Mouse (Mus musculus): ENCODE data around the gene Tbc1d24. TPM values are rescaled to one million over a fixed set of nuclear protein-coding genes. Genes with fewer than 3 reads are reported as not detected.
"Not testable (repeated sequence)": the region's sequence is repeated elsewhere in the genome, so short reads cannot be mapped to it uniquely, and the experiment has no call there.

The Tbc1d24 gene
- total RNA-seq, 2 experiments from 2014 or later = 60.9 to 64.6 TPM

GRCm38 (mm10) chr17:24142897-24143296 is 62.5 kb downstream of the Tbc1d24 start:
- DNase-seq = no peak

DNA sequence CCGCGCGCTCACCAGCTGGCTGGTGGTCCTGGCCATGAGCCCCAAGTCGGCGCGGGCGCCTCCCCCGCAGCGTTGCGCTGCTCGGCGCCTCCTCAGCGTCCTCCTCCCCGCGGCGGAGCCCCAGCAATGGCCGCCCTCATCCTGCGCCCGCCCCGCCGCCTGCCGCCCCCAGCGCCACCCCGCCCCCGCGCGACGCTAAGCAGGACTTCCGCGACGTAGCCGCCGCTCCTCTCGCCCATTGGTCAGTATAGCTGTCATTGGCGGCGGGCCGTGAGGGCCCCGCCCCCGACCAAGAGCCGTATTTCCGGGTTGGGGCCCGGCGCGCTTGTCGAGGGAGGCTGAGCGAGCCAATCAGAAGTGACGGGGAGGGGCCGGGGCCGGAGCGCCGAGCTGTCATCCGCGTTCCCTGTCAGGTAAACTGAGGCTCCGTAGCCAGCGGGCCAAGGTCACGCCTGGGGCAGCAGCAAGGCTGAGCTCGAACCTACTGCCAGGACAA is 63.9 kb downstream of the Tbc1d24 start:
- peak; percentile 97 for DNase-seq

DNA sequence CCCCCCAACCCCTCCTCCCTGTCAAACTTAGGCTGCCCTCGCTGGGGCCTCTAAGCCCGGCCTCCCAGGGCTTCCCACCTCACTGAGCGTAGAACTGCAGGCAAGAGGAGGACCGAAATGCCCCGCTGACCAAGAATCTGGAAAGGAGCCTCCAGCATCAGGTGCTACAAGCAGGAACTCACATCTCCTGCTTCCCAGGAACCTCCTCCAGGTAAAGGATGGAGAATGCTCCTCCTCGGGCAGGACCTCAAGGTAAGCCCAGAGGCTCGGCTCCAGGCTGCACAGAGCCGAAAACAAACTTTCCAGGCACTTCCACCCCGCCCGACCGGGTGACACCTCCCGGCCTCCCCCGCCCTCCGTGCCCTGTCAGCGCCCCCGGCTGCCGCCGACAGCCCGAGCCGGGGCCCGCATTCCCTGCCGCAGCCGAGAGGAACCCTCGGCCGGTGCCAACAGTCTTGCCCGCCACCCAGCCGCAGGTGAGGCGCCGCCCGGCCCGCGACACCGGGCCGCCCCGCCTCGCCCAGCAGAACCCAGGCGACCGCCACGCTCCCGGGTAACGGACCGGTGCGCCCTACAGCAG is 64.4 kb downstream of the Tbc1d24 start:
- no peak for DNase-seq

- DNase-seq = no peak
Observed at GRCm38 (mm10) chr17:24139968-24140367, 65.4 kb downstream of the Tbc1d24 start.

- no peak for DNase-seq
Observed at GRCm38 (mm10) chr17:24139256-24139655, 66.1 kb downstream of the Tbc1d24 start.

DNA sequence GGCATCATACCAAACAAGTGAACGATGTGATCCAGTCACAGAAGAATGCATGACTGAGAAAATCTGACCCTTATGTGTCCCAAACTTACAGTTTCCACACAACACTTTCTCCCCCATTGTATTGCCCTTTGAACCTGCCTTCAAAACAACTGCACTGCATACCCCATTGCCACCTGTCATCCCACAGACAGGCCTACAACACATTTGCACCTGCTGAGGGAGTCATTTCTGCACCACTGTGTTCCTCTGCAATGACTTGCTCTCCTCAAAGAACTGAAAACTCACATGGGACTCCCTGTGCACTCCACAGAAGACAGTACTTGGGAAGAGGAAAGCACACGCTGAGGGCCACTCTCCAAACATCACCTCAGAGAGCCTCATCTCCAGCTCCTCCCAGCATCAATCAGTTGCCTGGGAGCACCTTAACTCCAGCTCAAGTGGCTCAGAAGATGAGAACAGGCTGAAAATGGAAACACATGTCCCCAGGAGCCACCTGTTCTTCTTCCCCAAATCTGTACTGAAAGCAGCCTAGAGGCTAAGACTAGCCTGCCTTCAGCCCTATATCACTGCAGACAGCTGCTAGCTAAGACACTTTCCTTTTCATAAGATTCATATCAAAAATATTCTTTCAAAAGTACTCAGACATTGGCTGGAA is 68.0 kb downstream of the Tbc1d24 start:
- DNase-seq = no peak

DNA sequence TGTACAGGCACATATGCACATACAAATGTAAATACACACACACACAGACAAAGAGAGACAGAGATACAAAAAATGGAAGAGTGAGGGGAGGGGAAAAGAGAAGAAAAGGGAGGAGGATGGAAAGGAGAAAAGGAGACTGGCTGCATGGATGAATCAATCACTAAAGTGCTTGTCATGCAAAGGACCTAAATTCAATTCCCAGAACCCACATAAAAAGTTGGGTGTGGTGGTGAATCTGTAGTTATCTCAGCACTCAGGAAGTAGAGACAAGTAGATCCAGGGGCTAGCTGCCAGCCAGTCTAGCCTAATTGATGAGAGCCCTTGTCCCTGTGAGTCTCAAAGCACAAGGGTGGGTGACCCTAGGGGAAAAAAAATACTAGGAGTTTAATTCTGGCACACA is 71.3 kb downstream of the Tbc1d24 start:
- DNase-seq = no peak

GRCm38 (mm10) chr17:24132919-24133318 is 72.4 kb downstream of the Tbc1d24 start:
- DNase-seq = not testable (repeated sequence)

DNA sequence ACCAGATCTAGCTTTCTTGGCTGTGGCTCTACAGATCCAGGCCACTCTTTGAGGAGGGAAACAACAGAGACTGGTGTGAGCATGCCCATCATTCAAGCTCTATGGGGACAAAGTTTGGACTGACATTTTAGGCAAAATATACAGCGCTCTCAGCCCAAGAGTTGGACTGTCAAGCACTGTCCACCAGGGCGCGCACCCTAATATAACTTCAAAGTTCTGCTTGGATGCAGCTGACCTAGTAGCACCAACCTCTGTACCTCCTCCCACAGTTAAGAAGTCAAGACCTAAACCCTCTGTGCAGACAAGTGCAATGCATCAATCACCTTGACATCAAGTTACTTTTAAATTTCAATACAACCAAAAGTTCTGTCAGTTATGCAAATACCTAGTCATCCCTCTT is 73.8 kb downstream of the Tbc1d24 start:
- no peak for DNase-seq

- not testable (repeated sequence) for DNase-seq
Observed at GRCm38 (mm10) chr17:24129246-24129645, 76.1 kb downstream of the Tbc1d24 start.

GRCm38 (mm10) chr17:24127592-24127991 is 77.8 kb downstream of the Tbc1d24 start:
- DNase-seq = no peak

DNA sequence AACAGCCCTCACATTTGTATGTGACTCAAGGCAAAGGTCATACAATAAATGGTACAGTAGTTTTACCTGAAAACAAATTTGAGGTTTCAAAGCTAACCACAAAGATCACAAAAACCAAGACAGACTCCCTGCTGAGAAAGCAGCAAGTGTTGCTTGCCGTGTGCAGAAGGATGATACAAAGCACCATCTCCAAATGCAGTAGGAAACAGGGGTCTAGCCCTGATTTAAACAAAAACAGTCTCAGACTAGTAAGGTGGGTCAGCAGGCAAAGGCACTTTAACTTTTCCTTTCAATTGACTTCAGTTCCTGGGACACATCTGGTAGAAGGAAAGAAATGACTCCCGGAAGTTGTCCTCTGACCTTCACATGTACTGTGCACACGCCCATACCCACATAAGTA is 78.6 kb downstream of the Tbc1d24 start:
- DNase-seq = no peak

Small RNA genes lying within 50 kb of the gene (microRNA-seq; reads per million reads assigned to microRNA genes)
- gene Mir5134 = 0.60 to 0.85 reads per million in 2 experiments
- 0 to 0.21 reads per million in 2 experiments for gene Mir6965

Other genes with a start within 250 kb of the Tbc1d24 start
- gene Prss30, start 225.0 kb downstream of the Tbc1d24 start, total RNA-seq (2021) = not detected
- gene Prss22, start 207.5 kb downstream of the Tbc1d24 start, total RNA-seq (2021) = not detected
- not detected for gene Prss27, start 167.4 kb downstream of the Tbc1d24 start, total RNA-seq (2021)
- 10 to 100 TPM; 28.5 to 30.1 TPM for gene Kctd5, start 132.1 kb downstream of the Tbc1d24 start, total RNA-seq (2021)
- gene Pdpk1, start 54.6 kb downstream of the Tbc1d24 start, total RNA-seq (2021) = 100 to 1,000 TPM; 104 to 105 TPM
- gene Amdhd2, start 41.8 kb downstream of the Tbc1d24 start, total RNA-seq (2021) = 10 to 100 TPM; 36.1 to 39.4 TPM
- gene Atp6v0c, start 35.9 kb downstream of the Tbc1d24 start, total RNA-seq (2021) = 1,000 to 10,000 TPM; 1,151 to 1,277 TPM
- gene Ntn3, start 4.0 kb upstream of the Tbc1d24 start, total RNA-seq (2021) = 1 to 10 TPM; 8.0 to 9.9 TPM
- gene Tedc2, start 15.3 kb upstream of the Tbc1d24 start, total RNA-seq (2021) = 1 to 10 TPM; 8.3 to 9.3 TPM
- 1 to 10 TPM; 4.9 to 6.1 TPM for gene Ccnf, start 45.9 kb upstream of the Tbc1d24 start, total RNA-seq (2021)
- gene Abca17, start 145.5 kb upstream of the Tbc1d24 start, total RNA-seq (2021) = 1 to 10 TPM in 1 of 2 experiments, under 1 TPM in 1; 0.96 to 1.1 TPM
- 10 to 100 TPM; 64.8 to 65.3 TPM for gene Abca3, start 146.4 kb upstream of the Tbc1d24 start, total RNA-seq (2021)
- gene Rnps1, start 209.0 kb upstream of the Tbc1d24 start, total RNA-seq (2021) = 100 to 1,000 TPM; 123 to 127 TPM
- 10 to 100 TPM; 29.2 to 30.2 TPM for gene Eci1, start 221.1 kb upstream of the Tbc1d24 start, total RNA-seq (2021)
- gene Dnase1l2, start 237.5 kb upstream of the Tbc1d24 start, total RNA-seq (2021) = 10 to 100 TPM; 11.0 to 14.2 TPM

All from layer of hippocampus, postnatal 36 days (tissue).